Mouse (Mus musculus) neural tube, embryonic 15.5 days (tissue): Measurements from ENCODE around the gene Cckbr. TPM values are rescaled to one million over a fixed set of nuclear protein-coding genes. Genes with fewer than 3 reads are reported as not detected.
"Not testable (repeated sequence)": the region's sequence is repeated elsewhere in the genome, so short reads cannot be mapped to it uniquely, and the experiment has no call there.

Experiments used
- ATAC-seq: fragments of 200-750 bp; cut with Nextera tagmentation; 2 replicates; pipeline ENCODE4 v1.8.0; 2017; ENCODE audit warnings: mild to moderate bottlenecking, moderate TSS enrichment, moderate library complexity; ENCODE audit not compliant: low FRiP score
- H3K27ac ChIP-seq: fragments of 300-500 bp; sonication (generic); replicated peaks from 2 replicates; pipeline ENCODE4 v1.5.1; 2015; ENCODE audit warnings: mild to moderate bottlenecking, inconsistent platforms
- H3K27me3 ChIP-seq: fragments of 300-500 bp; sonication (generic); replicated peaks from 2 replicates; pipeline ENCODE4 v1.6.1; 2015; ENCODE audit warnings: inconsistent platforms
- H3K36me3 ChIP-seq: fragments of 300-500 bp; sonication (generic); 2 replicates; pipeline ENCODE4 v1.6.1; 2015; ENCODE audit warnings: inconsistent platforms
- H3K4me1 ChIP-seq: fragments of 300-500 bp; sonication (generic); 2 replicates; pipeline ENCODE4 v1.6.1; 2015; ENCODE audit warnings: inconsistent platforms
- H3K4me2 ChIP-seq: fragments of 300-500 bp; sonication (generic); 2 replicates; pipeline ENCODE4 v1.6.1; 2015; ENCODE audit warnings: inconsistent platforms, mild to moderate bottlenecking, moderate library complexity
- H3K4me3 ChIP-seq: fragments of 300-500 bp; sonication (generic); replicated peaks from 2 replicates; pipeline ENCODE4 v1.5.1; 2015; ENCODE audit warnings: mild to moderate bottlenecking, inconsistent platforms
- H3K9ac ChIP-seq: fragments of 300-500 bp; sonication (generic); replicated peaks from 2 replicates; pipeline ENCODE4 v1.6.1; 2015; ENCODE audit warnings: mild to moderate bottlenecking, inconsistent platforms
- H3K9me3 ChIP-seq: fragments of 300-500 bp; sonication (generic); replicated peaks from 2 replicates; pipeline ENCODE4 v1.6.1; 2016; ENCODE audit warnings: inconsistent platforms
- WGBS: fragments of 180-500 bp; shearing (Covaris S2); methylation state at CpG from one replicate; pipeline ENCODE4 v1.1.7; 2015; ENCODE audit warnings: mixed read lengths; 5-methylcytosine and 5-hydroxymethylcytosine counted together
- polyA plus RNA-seq: library from polyadenylated mRNA; unstranded; fragments of >200 nt; fragmentation: Nextera tagmentation; extraction: Ambion mirVana; gene quantifications from 2 replicates; pipeline ENCODE4 v1.2.1, GENCODE M21; 2015

Cckbr gene
- polyA plus RNA-seq, 1 experiment from 2014 or later, result 6.2 TPM

- ATAC-seq, result no peak
- no peak overlapping the region for H3K4me2 ChIP-seq
- no peaks in the 10 kb centered on the region for H3K36me3 ChIP-seq
- H3K4me1 ChIP-seq, result no peaks in the 10 kb centered on the region
- no peak overlapping the region for H3K27ac ChIP-seq
- no peak overlapping the region for H3K9ac ChIP-seq
- no peak overlapping the region for H3K4me3 ChIP-seq
- H3K27me3 ChIP-seq, result no peaks in the 10 kb centered on the region
- WGBS, result 79% methylated on average over 3 of the region's 3 CpGs
- H3K9me3 ChIP-seq, result no peaks in the 10 kb centered on the region
Measured at GRCm38 (mm10) chr7:105445076-105445475, 19.5 kb downstream of the Cckbr start.

GRCm38 (mm10) chr7:105453345-105453744 is 27.8 kb downstream of the Cckbr start:
- H3K36me3 ChIP-seq, ATAC-seq, H3K9me3 ChIP-seq, H3K4me1 ChIP-seq, H3K27me3 ChIP-seq, H3K4me3 ChIP-seq, H3K9ac ChIP-seq, H3K4me2 ChIP-seq, H3K27ac ChIP-seq: not testable (repeated sequence)
- 86% methylated on average over 4 of the region's 4 CpGs for WGBS

- Histone ChIP-seq H3K4me2 (no peak overlapping the region), H3K27me3 (no peaks in the 10 kb centered on the region), H3K4me1 (no peaks in the 10 kb centered on the region), H3K36me3 (no peaks in the 10 kb centered on the region), H3K4me3 (no peak overlapping the region), H3K9ac (no peak overlapping the region), H3K27ac (no peak overlapping the region), H3K9me3 (no peaks in the 10 kb centered on the region)
- ATAC-seq, result no peak
Measured at GRCm38 (mm10) chr7:105458546-105458945, 33.0 kb downstream of the Cckbr start.

- ATAC-seq, H3K4me1 ChIP-seq, H3K9ac ChIP-seq, H3K36me3 ChIP-seq, H3K4me3 ChIP-seq, H3K9me3 ChIP-seq, H3K27me3 ChIP-seq, H3K27ac ChIP-seq, H3K4me2 ChIP-seq: not testable (repeated sequence)
- 87% methylated on average over 5 of the region's 5 CpGs for WGBS
Measured at GRCm38 (mm10) chr7:105465505-105465904, 40.0 kb downstream of the Cckbr start.

GRCm38 (mm10) chr7:105472607-105473006 is 47.1 kb downstream of the Cckbr start:
- 64% methylated on average over 1 of the region's 1 CpGs for WGBS
- H3K4me1 ChIP-seq, result no peaks in the 10 kb centered on the region

GRCm38 (mm10) chr7:105474771-105475315 is 49.3 kb downstream of the Cckbr start:
- no peak for ATAC-seq
- H3K27ac ChIP-seq, result no peak overlapping the region
- H3K9ac ChIP-seq, result no peak overlapping the region
- 82% methylated on average over 4 of the region's 4 CpGs for WGBS
- H3K4me1 ChIP-seq, result peaks cover 5% of the 10 kb centered on the region; the same call in 1 of the 2 replicates
- no peaks in the 10 kb centered on the region for H3K27me3 ChIP-seq
- no peak overlapping the region for H3K4me2 ChIP-seq
- no peaks in the 10 kb centered on the region for H3K36me3 ChIP-seq
- H3K9me3 ChIP-seq, result no peaks in the 10 kb centered on the region
- no peak overlapping the region for H3K4me3 ChIP-seq

More at GRCm38 (mm10) chr7:105472607-105473006, 47.1 kb downstream of the Cckbr start:
- H3K4me2 ChIP-seq, result no peak overlapping the region
- H3K4me3 ChIP-seq, result no peak overlapping the region
- H3K27me3 ChIP-seq, result no peaks in the 10 kb centered on the region
- no peak overlapping the region for H3K27ac ChIP-seq
- no peak overlapping the region for H3K9ac ChIP-seq
- no peaks in the 10 kb centered on the region for H3K36me3 ChIP-seq
- no peak for ATAC-seq
- no peaks in the 10 kb centered on the region for H3K9me3 ChIP-seq

GRCm38 (mm10) chr7:105475396-105475949 is 49.9 kb downstream of the Cckbr start:
- Histone ChIP-seq H3K9ac (no peak overlapping the region), H3K27ac (no peak overlapping the region), H3K4me1 (peaks cover 5% of the 10 kb centered on the region), H3K4me2 (no peak overlapping the region), H3K27me3 (no peaks in the 10 kb centered on the region), H3K9me3 (no peaks in the 10 kb centered on the region), H3K36me3 (no peaks in the 10 kb centered on the region), H3K4me3 (no peak overlapping the region)
- 88% methylated on average over 7 of the region's 7 CpGs for WGBS
- no peak for ATAC-seq

GRCm38 (mm10) chr7:105476683-105477432 is 51.3 kb downstream of the Cckbr start:
- Histone ChIP-seq H3K9ac (no peak overlapping the region), H3K27me3 (no peaks in the 10 kb centered on the region), H3K36me3 (no peaks in the 10 kb centered on the region), H3K9me3 (no peaks in the 10 kb centered on the region), H3K4me3 (no peak overlapping the region), H3K4me1 (peaks cover 19% of the 10 kb centered on the region), H3K4me2 (no peak overlapping the region), H3K27ac (no peak overlapping the region)
- 78% methylated on average over 10 of the region's 10 CpGs for WGBS
- no peak for ATAC-seq

- H3K4me1 ChIP-seq, result peaks cover 24% of the 10 kb centered on the region
- H3K9me3 ChIP-seq, result no peaks in the 10 kb centered on the region
- ATAC-seq, result no peak
- no peak overlapping the region for H3K27ac ChIP-seq
- no peak overlapping the region for H3K4me2 ChIP-seq
- no peaks in the 10 kb centered on the region for H3K36me3 ChIP-seq
- no peaks in the 10 kb centered on the region for H3K27me3 ChIP-seq
- no peak overlapping the region for H3K9ac ChIP-seq
- WGBS, result 98% methylated on average over 1 of the region's 1 CpGs
- no peak overlapping the region for H3K4me3 ChIP-seq
Measured at GRCm38 (mm10) chr7:105477433-105477700, 51.8 kb downstream of the Cckbr start.

GRCm38 (mm10) chr7:105477841-105478240 is 52.3 kb downstream of the Cckbr start:
- no peak for ATAC-seq
- WGBS, result 69% methylated on average over 3 of the region's 3 CpGs
- no peaks in the 10 kb centered on the region for H3K9me3 ChIP-seq

GRCm38 (mm10) chr7:105478344-105478743 is 52.8 kb downstream of the Cckbr start:
- WGBS, result 87% methylated on average over 8 of the region's 8 CpGs
- no peak for ATAC-seq
- H3K27me3 ChIP-seq, result no peaks in the 10 kb centered on the region
- no peak overlapping the region for H3K27ac ChIP-seq
- no peak overlapping the region for H3K4me3 ChIP-seq
- H3K36me3 ChIP-seq, result no peaks in the 10 kb centered on the region
- H3K4me2 ChIP-seq, result no peak overlapping the region
- no peaks in the 10 kb centered on the region for H3K9me3 ChIP-seq
- no peak overlapping the region for H3K9ac ChIP-seq
- H3K4me1 ChIP-seq, result peaks cover 28% of the 10 kb centered on the region

More at GRCm38 (mm10) chr7:105477841-105478240, 52.3 kb downstream of the Cckbr start:
- Histone ChIP-seq H3K4me3 (no peak overlapping the region), H3K4me2 (no peak overlapping the region), H3K27me3 (no peaks in the 10 kb centered on the region), H3K4me1 (peaks cover 28% of the 10 kb centered on the region), H3K9ac (no peak overlapping the region), H3K36me3 (no peaks in the 10 kb centered on the region), H3K27ac (no peak overlapping the region)

GRCm38 (mm10) chr7:105479232-105479631 is 53.7 kb downstream of the Cckbr start:
- no peaks in the 10 kb centered on the region for H3K9me3 ChIP-seq
- 81% methylated on average over 6 of the region's 6 CpGs for WGBS
- H3K27me3 ChIP-seq, result no peaks in the 10 kb centered on the region
- no peaks in the 10 kb centered on the region for H3K36me3 ChIP-seq
- H3K4me2 ChIP-seq, result no peak overlapping the region
- H3K4me1 ChIP-seq, result peaks cover 28% of the 10 kb centered on the region
- no peak overlapping the region for H3K9ac ChIP-seq
- no peak overlapping the region for H3K4me3 ChIP-seq
- H3K27ac ChIP-seq, result no peak overlapping the region
- no peak for ATAC-seq
